Mouse (Mus musculus): ENCODE measurements at regions not wholly inside any gene's neighbourhood (a gene's known extent, or its start where the extent isn't known, plus 50 kb on each side); places are given as distances from the start of the nearest gene placed in this dataset.
A peak's percentile ranks its signal among the peaks of the same experiment; 100 is the strongest.

GRCm38 (mm10) chr2:173366734-173367133 is 90.4 kb upstream of the Pmepa1 start:
- no peak for DNase-seq (ENCODE audit: low spot score in 2 of 2)

GRCm38 (mm10) chr2:173368899-173369298 is 92.6 kb upstream of the Pmepa1 start:
- no peak for DNase-seq (ENCODE audit: low spot score in 2 of 2)

- no peak for DNase-seq (ENCODE audit: low spot score in 2 of 2)
These were observed 100.6 kb upstream of the Pmepa1 start for GRCm38 (mm10) chr2:173376926-173377325.

- no peak for DNase-seq (ENCODE audit: low spot score in 2 of 2)
These were observed 101.3 kb upstream of the Pmepa1 start for GRCm38 (mm10) chr2:173377497-173378257.

GRCm38 (mm10) chr2:173379736-173380135 is 103.4 kb upstream of the Pmepa1 start:
- no peak for DNase-seq (ENCODE audit: low spot score in 2 of 2)

GRCm38 (mm10) chr2:173380341-173380761 is 104.0 kb upstream of the Pmepa1 start:
- no peak for DNase-seq (ENCODE audit: low spot score in 2 of 2)

GRCm38 (mm10) chr2:173382176-173382813 is 106.0 kb upstream of the Pmepa1 start:
- no peak for DNase-seq (ENCODE audit: low spot score in 2 of 2)

GRCm38 (mm10) chr2:173384935-173385586 is 108.7 kb upstream of the Pmepa1 start:
- DNase-seq (ENCODE audit: low spot score in 2 of 2) = no peak

- no peak for DNase-seq (ENCODE audit: low spot score in 2 of 2)
These were observed 109.4 kb upstream of the Pmepa1 start for GRCm38 (mm10) chr2:173385722-173386141.

- DNase-seq (ENCODE audit: low spot score in 2 of 2) = no peak
These were observed 111.8 kb upstream of the Pmepa1 start for GRCm38 (mm10) chr2:173388140-173388539.

- no peak for DNase-seq (ENCODE audit: low spot score in 2 of 2)
These were observed 116.4 kb upstream of the Pmepa1 start for GRCm38 (mm10) chr2:173392557-173393323.

- no peak for DNase-seq (ENCODE audit: low spot score in 2 of 2)
These were observed 116.9 kb upstream of the Pmepa1 start for GRCm38 (mm10) chr2:173393324-173393592.

GRCm38 (mm10) chr2:173395526-173395925 is 119.2 kb upstream of the Pmepa1 start:
- peak in 1 of 2 experiments; percentile 21 for DNase-seq (ENCODE audit: low spot score in 2 of 2)

GRCm38 (mm10) chr2:173397846-173398331 is 121.6 kb upstream of the Pmepa1 start:
- DNase-seq (ENCODE audit: low spot score in 2 of 2) = no peak

GRCm38 (mm10) chr2:173405629-173406028 is 116.8 kb upstream of the 1700021F07Rik start:
- no peak for DNase-seq (ENCODE audit: low spot score in 2 of 2)

GRCm38 (mm10) chr2:173406344-173407094 is 115.9 kb upstream of the 1700021F07Rik start:
- DNase-seq (ENCODE audit: low spot score in 2 of 2) = peak in 1 of 2 experiments; percentile 30

- DNase-seq (ENCODE audit: low spot score in 2 of 2) = no peak
These were observed 115.3 kb upstream of the 1700021F07Rik start for GRCm38 (mm10) chr2:173407133-173407532.

- no peak for DNase-seq (ENCODE audit: low spot score in 2 of 2)
These were observed 113.7 kb upstream of the 1700021F07Rik start for GRCm38 (mm10) chr2:173408681-173409081.

GRCm38 (mm10) chr2:173409433-173409832 is 113.0 kb upstream of the 1700021F07Rik start:
- no peak for DNase-seq (ENCODE audit: low spot score in 2 of 2)

- DNase-seq (ENCODE audit: low spot score in 2 of 2) = peak in 1 of 2 experiments; percentile 40
These were observed 108.3 kb upstream of the 1700021F07Rik start for GRCm38 (mm10) chr2:173413906-173414656.

Measured in layer of hippocampus, adult 18-20 months (tissue).